Mouse (Mus musculus) 416B (cell line): ENCODE measurements around the gene Rbm12.

Experiments used
- DNase-seq: peaks from one replicate; pipeline ENCODE4 v3.0.0; 2011; ENCODE audit warnings: low read depth

Rbm12 gene

DNA sequence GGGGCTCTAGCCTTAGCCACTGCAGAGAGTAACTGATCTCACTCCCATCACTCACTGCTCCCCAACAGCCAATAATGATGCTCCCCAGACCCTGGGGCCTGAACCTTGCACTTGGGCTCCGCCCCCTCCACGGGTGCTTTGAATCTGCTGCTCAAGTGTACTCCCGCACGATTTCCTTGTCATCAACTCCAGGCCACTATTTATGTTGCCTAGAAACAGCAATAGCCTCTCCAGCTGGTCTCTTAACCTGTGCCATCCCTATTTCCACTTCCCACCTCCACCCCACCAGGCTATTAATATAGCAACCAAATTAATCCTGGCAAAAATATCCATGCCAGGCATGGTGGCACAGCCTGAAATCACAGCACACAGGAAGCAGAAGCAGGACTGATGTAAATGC, 32.1 kb downstream of the Rbm12 start:
- no peak for DNase-seq

DNA sequence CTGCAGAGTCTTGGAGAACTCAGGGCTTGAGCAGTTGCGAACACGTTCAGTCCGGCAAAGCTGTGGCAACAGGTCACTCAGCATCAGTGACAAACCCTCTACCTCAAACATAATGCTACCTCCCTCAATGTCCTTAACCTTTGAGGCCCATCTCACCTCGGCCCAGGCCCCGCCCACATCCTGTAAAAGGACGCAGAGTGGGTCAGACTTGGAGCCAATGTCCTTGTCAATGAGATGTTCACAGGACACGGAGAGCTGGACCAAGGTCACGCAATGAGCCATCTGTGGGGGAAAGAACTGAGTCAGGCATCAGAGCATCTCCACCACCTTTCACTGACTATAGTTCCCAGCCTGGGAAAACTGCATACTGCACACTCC, 32.6 kb downstream of the Rbm12 start:
- no peak for DNase-seq

DNA sequence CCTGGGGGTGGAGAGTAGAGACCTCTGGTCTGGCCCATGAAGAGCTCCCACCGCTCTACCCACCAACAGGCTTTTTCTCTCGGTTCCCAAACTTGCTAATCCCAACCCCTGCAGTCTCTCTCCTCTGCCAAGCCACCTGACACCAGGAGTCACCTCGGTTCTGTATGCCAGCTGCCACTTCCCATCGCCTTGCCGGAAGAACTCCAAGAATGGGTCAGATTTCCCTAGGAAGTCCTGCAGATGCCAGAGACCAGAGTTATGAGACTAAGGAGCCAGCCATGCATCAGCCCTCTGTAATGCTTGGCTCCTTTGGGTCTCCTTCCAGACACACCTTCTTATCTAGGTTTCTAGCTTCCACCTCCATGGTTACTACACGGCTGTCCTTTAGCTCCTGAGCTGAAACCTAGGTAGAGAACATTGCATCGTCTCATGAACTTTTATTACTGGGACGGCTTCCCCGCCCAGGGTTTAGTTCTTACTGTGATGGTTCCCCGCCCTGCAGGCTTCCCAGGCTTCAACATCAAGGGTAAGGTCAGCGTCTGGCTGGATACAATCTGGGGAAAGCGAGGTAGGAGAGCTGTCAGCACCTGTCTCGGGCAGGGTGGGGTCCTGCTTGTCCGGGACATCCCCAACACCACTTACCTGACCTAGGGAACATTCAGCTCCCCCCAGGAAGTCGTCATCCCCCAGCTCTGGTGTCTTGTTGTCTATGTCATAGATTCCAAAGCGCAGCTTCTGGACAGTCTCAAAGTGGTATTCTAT, 33.2 kb downstream of the Rbm12 start:
- no peak for DNase-seq

DNA sequence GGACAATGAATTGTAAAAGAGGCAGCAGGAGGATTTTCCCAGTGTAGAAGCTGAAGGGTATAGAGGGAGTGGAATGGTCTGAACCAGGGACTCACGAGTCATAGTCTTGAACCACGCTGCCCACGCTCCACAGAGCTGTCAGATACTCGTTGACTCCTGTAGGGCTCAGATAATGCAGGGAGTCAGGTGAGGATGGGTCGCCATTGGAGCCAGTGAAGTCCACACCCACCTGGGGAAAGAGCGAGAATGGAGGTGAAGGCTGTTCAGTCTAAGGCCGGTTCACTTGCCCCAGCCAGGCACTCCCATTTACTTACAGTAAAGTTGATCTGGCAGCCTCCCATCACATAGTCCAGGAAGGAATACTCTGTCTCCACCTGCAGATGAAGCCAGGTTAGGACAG, 34.3 kb downstream of the Rbm12 start:
- no peak for DNase-seq

DNA sequence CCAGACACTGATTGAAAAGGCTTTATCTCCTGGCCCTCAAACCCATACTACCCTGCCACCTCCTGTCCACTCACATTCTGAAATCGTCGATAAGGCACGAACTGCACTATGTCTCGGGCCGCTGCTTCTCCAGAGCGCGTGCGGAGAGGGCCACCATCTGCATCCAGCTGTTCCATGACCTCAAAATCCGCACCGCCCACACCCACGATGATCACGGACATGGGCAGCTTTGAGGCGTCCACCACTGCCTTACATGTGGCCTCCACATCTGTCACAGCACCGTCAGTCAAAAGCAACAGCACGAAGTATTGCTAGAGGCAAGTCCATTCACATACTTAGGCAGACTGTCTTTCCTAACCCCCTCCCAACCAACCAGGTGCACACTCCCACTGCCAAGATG, 38.1 kb downstream of the Rbm12 start:
- no peak for DNase-seq

DNA sequence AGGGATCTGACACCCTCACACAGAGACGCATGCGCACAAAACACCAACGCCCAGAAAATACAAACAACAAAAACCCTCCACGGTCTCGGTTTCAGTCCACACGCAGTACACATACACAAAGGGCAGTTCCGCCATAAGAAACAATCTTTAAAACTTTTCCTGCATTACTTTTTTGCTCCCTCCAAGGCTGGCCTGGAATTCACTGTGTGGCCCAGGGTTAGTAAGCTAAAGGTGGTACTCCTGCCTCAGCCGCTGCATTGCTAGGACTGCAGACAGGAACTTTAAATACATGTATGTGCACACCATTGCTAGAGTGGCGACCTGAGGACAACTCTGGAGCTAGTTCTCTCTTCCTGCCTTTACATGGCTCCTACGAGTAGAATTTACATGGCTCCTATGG, 40.5 kb downstream of the Rbm12 start:
- DNase-seq, result no peak

DNA sequence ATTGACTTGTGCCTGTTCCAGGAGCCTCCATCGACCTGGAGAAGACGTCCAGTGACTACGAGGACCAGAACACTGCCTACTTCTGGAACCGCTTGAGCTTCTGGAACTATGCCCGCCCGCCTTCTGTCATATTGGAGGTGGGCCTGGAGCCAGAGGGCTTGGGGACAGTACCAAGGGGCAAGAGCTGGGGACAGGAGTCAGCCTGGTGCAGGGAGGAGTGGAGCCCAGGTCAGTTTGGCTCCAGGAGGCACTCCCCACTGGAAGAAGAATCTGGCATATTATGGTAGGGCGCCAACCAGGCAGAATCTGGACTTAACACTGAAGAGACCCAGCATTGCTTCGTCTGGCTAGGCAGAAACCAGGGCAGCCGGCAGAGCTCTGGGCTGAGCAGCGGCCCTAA, 43.9 kb downstream of the Rbm12 start:
- no peak for DNase-seq

DNA sequence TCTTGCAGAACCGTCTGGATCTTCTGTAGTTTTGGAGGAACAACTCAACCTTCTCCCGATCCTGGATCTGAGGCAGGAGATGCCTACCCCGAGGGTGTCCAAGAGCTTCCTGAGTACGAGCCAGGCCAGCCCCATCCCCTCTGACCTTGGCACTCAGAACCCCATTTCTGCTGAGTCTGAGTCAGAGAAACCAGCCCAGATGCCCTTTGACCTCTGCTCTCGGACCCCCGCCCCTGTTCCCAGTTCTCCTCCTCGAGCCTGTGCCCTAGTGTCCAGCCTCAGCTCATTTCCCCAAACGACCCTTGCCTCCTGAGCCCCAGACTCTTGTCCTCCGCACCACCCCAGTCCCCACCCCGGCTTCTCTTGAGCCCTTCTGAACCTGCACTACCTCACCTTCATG, 45.7 kb downstream of the Rbm12 start:
- no peak for DNase-seq

DNA sequence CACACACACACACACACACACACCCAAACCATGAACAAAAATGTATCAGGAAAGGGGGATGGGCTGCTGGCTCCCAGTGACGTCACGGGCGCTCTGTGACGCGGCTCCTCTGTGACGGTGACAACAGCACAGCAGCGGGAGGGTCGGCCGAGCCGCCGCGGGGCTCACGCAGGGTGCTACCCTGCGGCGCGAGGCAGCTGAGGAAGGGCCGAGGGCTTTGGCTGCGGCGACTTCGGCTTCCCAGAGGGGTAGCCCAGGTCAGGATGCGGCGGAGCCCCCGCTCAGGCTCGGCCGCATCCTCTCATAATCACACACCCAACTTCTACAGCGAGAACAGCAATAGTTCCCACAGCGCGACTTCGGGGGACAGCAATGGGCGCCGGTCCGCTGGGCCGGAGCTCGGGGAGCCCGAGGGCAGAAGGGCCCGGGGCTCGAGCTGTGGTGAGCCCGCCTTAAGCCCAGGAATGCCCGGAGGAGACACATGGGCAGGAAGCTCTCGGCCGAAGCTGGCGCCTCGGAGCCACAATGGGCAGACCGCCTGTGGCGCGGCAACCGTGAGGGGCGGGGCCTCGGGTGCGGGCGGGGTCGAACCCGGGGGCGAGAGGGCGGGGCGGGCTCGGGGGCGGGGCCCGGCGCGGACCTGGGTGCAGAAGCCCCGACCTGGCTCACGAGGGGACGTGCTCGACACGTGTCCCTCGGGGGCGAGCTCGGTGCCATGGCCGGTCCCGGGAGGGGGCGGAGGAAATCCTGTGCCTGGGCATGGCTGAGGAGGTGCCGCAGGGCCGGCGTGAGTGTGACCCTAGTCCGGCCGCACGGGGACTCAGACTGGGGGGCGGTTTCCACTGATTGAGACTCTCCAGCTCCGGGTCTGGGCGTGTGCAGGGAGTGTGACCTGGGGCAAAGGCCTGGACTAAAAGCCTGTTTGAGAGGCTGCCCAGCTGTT, 46.4 kb downstream of the Rbm12 start, which contains the start of gene Spag4:
Gene Spag4, plus strand, starts transcription at position 77 of the 943 bp plus-strand sequence.
- DNase-seq, result peak; percentile 83

DNA sequence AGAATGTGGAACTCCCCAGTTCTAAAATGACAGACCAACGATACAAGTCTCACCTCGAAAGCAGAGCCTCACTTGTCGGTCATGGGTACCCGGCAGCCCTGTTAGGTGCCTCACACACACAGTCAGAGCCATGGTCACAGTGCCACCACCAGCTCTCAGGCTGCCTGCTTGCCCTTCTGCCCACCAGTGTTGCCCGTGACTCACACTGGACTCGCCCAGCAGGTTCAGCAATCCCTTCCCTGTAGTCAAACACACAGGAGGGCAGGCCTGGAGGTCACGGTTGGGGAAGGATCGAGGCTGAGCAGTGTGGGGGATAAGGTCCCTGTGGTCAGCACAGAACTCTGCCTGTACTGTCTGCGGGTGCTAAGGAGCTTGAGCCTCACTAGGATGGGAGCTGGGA, 59.0 kb downstream of the Rbm12 start, which contains the start of gene Fer1l4:
Gene Fer1l4, minus strand, starts transcription at position 132 of the 400 bp plus-strand sequence.
- DNase-seq, result no peak

DNA sequence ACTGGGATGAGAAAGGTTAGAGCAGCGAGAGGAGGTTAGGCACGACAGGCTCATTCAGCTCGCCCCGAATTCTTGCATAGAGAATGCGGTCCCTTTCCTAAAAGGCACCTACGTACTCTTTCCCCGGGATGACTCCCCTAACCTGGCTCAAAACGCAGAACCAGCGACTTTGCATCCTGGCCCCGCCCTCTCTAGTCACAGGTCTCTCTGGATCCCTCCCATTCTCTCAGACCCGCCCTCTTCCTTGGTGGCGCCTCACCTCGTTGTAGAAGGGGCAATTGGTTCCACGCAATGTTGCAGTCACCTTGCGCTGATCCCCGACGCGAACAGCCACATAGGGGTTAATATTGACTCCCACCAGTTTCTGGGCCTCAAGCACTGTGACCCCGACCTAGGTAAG, 63.8 kb downstream of the Rbm12 start:
- DNase-seq, result no peak

DNA sequence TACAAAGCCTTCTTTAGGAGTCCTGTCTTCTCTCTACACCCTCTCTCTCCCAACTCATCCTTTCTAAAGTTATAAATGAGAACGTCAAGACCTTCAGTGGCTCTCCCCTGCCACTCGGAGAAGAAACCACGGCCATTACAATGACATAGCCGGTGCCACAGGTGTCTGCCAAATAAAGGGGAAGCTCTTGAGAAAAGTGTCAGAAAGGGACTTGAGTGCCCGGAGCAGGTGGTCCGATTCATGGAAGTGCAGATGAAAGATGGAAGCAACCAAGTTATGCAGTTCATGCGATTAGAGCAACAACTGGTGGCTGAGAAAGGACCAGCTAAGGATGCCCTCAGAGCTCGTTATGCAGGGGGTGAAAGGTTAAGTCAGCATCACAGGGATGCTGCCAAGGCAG, 68.9 kb downstream of the Rbm12 start:
- DNase-seq, result no peak
